Mouse (Mus musculus): ENCODE results near the gene Lbhd2. TPM values are rescaled to one million over a fixed set of nuclear protein-coding genes. Genes with fewer than 3 reads are reported as not detected.

Lbhd2 gene
- polyA plus RNA-seq, 1 experiment from 2014 or later = 14.3 TPM

GRCm38 (mm10) chr12:111432751-111433331 is 26.2 kb downstream of the Lbhd2 start:
- 52% methylated on average over 4 of the region's 5 CpGs for WGBS
- no peak for ATAC-seq (replicated peaks; ENCODE audit: low FRiP score, low read depth)
- H3K27ac ChIP-seq = peak overlapping the region; percentile 75

DNA sequence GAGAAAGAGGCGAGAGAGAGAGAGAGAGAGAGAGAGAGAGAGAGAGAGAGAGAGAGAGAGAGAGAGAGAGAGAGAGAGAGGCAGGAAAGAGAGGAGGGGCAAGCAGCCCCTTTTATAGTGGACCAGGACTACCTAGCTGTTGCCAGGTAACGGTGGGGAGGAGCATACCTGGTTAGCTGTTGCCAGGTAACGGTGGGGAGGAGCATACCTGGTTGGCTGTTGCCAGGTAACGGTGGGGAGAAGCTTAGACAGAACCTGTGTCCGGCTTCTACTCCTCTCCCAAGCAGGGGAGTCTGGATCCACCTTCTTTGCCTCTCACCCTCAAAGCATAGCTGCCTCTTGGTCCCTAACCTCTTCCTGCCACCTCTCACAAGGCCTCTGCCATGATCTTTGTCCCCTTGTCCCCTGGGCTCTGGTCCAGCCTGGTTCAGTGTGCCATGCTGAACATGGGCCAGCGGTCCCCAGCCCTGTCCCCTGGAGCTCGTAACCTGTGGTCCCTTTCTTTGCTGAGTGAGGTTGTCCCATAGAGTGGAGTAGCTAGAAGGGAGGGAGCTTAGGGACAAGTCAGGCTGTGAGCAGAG is 27.6 kb downstream of the Lbhd2 start:
- no peak overlapping the region for H3K4me3 ChIP-seq (replicated peaks; ENCODE audit: low read depth, low read length)
- H3K27ac ChIP-seq = peak overlapping the region; percentile 80
- H3K9ac ChIP-seq (ENCODE audit: low read depth, low read length) = peak overlapping the region; percentile 31; the same call in 1 of the 2 replicates
- WGBS = 45% methylated on average over 7 of the region's 7 CpGs
- no peak for DNase-seq (ENCODE audit: low spot score)
- no peak for ATAC-seq (replicated peaks; ENCODE audit: low FRiP score, low read depth)
- H3K9me3 ChIP-seq (replicated peaks; ENCODE audit: low read length) = no peaks in the 10 kb centered on the region
- no peak for TF ChIP-seq CTCF (IDR thresholded peaks at IDR 0.05; ENCODE audit: low read depth)
- peaks cover 47% of the 10 kb centered on the region for H3K4me1 ChIP-seq (replicated peaks; ENCODE audit: insufficient read depth, low read length)
- peak overlapping the region; percentile 30; the same call in 1 of the 2 replicates for H3K4me2 ChIP-seq (ENCODE audit: low read length)
- H3K27me3 ChIP-seq (ENCODE audit: insufficient read depth, low read length) = no peaks in the 10 kb centered on the region
- no peaks in the 10 kb centered on the region for H3K36me3 ChIP-seq (ENCODE audit: insufficient read depth, low read length)

More at GRCm38 (mm10) chr12:111432751-111433331, 26.2 kb downstream of the Lbhd2 start:
- DNase-seq (ENCODE audit: low spot score) = no peak
- 0 out of 2 replicates have a peak overlapping the region, but pooled peaks have one; percentile 18 for H3K9ac ChIP-seq (ENCODE audit: low read depth, low read length)
- no peaks in the 10 kb centered on the region for H3K9me3 ChIP-seq (replicated peaks; ENCODE audit: low read length)
- TF ChIP-seq CTCF (IDR thresholded peaks at IDR 0.05; ENCODE audit: low read depth) = no peak
- H3K4me1 ChIP-seq (replicated peaks; ENCODE audit: insufficient read depth, low read length) = peaks cover 51% of the 10 kb centered on the region
- H3K36me3 ChIP-seq (ENCODE audit: insufficient read depth, low read length) = no peaks in the 10 kb centered on the region
- H3K4me2 ChIP-seq (ENCODE audit: low read length) = no peak overlapping the region
- H3K4me3 ChIP-seq (replicated peaks; ENCODE audit: low read depth, low read length) = no peak overlapping the region
- H3K27me3 ChIP-seq (ENCODE audit: insufficient read depth, low read length) = no peaks in the 10 kb centered on the region

DNA sequence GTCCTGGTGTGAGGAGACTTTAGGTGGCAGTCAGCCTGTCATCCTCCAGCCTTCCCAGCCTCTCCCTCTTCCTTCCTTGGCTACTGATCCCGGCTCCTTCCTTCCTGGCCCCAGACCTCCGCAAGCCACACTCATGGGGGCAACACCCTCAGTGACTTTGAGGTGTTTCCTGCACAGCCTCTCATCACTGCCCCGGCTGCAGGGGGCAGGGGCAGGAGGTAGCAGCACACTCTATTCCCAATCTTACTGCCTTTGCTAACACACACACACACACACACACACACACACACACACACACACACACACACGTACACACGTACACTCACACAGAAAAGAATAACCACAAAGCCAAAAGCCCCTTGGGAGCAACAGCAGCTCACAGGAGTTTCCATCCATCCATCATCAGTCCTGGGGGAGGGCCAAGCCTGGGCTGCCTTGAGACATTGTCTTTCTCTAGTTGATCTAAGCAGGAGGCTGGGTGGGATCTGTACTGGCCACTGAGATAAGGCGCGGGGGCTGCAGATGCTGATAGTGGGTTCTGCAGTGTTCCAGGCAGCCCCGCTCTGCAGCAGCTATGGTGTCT is 28.2 kb downstream of the Lbhd2 start:
- Histone ChIP-seq H3K4me3 (replicated peaks; ENCODE audit: low read depth, low read length) (no peak overlapping the region), H3K9ac (ENCODE audit: low read depth, low read length) (peak overlapping the region; percentile 31; the same call in 1 of the 2 replicates), H3K9me3 (replicated peaks; ENCODE audit: low read length) (no peaks in the 10 kb centered on the region), H3K36me3 (ENCODE audit: insufficient read depth, low read length) (no peaks in the 10 kb centered on the region), H3K27ac (peak overlapping the region; percentile 80; the same call in 1 of the 2 replicates), H3K27me3 (ENCODE audit: insufficient read depth, low read length) (no peaks in the 10 kb centered on the region), H3K4me1 (replicated peaks; ENCODE audit: insufficient read depth, low read length) (peaks cover 43% of the 10 kb centered on the region), H3K4me2 (ENCODE audit: low read length) (no peak overlapping the region)
- ATAC-seq (replicated peaks; ENCODE audit: low FRiP score, low read depth) (no peak), DNase-seq (ENCODE audit: low spot score) (no peak)
- no peak for TF ChIP-seq CTCF (IDR thresholded peaks at IDR 0.05; ENCODE audit: low read depth)
- WGBS = 45% methylated on average over 8 of the region's 8 CpGs

DNA sequence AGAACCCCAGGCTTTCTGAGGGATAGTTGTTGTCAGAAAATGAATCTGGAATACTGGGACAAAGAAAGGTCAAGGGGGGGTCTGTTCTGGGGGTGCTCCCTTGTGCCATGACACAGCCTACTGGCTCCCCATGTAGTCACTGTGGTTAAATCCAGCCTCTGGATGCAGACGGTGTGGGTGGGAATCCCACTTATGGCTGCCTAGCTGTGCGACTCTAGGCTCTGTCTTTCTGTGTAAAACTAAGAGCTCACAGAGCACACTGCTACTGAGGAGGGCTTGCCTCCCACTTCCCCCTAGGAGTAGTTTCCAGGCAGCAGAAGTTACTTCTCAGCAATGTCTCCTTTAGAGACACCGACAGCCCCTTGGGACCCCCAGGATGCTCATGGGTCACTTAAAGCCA is 29.6 kb downstream of the Lbhd2 start:
- Histone ChIP-seq H3K4me1 (replicated peaks; ENCODE audit: insufficient read depth, low read length) (peaks cover 30% of the 10 kb centered on the region), H3K36me3 (ENCODE audit: insufficient read depth, low read length) (no peaks in the 10 kb centered on the region), H3K4me3 (replicated peaks; ENCODE audit: low read depth, low read length) (no peak overlapping the region), H3K27ac (no peak overlapping the region), H3K9me3 (replicated peaks; ENCODE audit: low read length) (no peaks in the 10 kb centered on the region), H3K27me3 (ENCODE audit: insufficient read depth, low read length) (no peaks in the 10 kb centered on the region), H3K9ac (ENCODE audit: low read depth, low read length) (no peak overlapping the region), H3K4me2 (ENCODE audit: low read length) (no peak overlapping the region)
- no peak for TF ChIP-seq CTCF (IDR thresholded peaks at IDR 0.05; ENCODE audit: low read depth)
- no peak for DNase-seq (ENCODE audit: low spot score)
- WGBS = 88% methylated on average over 3 of the region's 3 CpGs
- ATAC-seq (replicated peaks; ENCODE audit: low FRiP score, low read depth) = no peak

DNA sequence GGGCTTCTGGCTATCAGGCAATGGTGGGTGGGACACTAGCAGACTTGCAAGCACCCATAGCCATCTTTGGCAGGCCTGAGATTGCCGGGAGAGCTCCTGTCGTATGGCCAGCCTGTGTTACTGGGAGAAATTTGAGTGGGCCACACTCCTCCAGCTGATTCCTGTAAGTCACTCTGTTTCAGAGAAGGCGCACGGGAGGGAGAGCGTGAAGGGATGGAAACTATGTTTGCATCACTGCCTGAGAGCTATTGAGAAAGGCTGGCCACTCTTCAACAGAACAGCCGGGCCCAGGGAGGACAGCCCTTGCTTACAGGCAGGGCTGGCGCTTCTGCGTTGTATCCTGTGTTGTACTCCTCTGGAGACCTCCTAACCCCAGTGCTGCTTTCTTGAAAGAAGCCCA is 30.0 kb downstream of the Lbhd2 start:
- ATAC-seq (replicated peaks; ENCODE audit: low FRiP score, low read depth) = no peak

GRCm38 (mm10) chr12:111437222-111437900 is 30.8 kb downstream of the Lbhd2 start:
- Histone ChIP-seq H3K36me3 (ENCODE audit: insufficient read depth, low read length) (no peaks in the 10 kb centered on the region), H3K9me3 (replicated peaks; ENCODE audit: low read length) (no peaks in the 10 kb centered on the region), H3K27ac (peak overlapping the region; percentile 56; the same call in 1 of the 2 replicates), H3K4me3 (replicated peaks; ENCODE audit: low read depth, low read length) (no peak overlapping the region), H3K9ac (ENCODE audit: low read depth, low read length) (no peak overlapping the region), H3K4me1 (replicated peaks; ENCODE audit: insufficient read depth, low read length) (peaks cover 19% of the 10 kb centered on the region), H3K4me2 (ENCODE audit: low read length) (peak overlapping the region; percentile 13; the same call in 1 of the 2 replicates), H3K27me3 (ENCODE audit: insufficient read depth, low read length) (no peaks in the 10 kb centered on the region)
- DNase-seq (ENCODE audit: low spot score) = no peak
- no peak for ATAC-seq (replicated peaks; ENCODE audit: low FRiP score, low read depth)
- 58% methylated on average over 5 of the region's 5 CpGs for WGBS
- TF ChIP-seq CTCF (IDR thresholded peaks at IDR 0.05; ENCODE audit: low read depth) = no peak

More for the DNA sequence above, 30.0 kb downstream of the Lbhd2 start:
- H3K36me3 ChIP-seq (ENCODE audit: insufficient read depth, low read length) = no peaks in the 10 kb centered on the region
- H3K4me3 ChIP-seq (replicated peaks; ENCODE audit: low read depth, low read length) = no peak overlapping the region
- 39% methylated on average over 8 of the region's 8 CpGs for WGBS
- H3K27me3 ChIP-seq (ENCODE audit: insufficient read depth, low read length) = no peaks in the 10 kb centered on the region
- H3K4me2 ChIP-seq (ENCODE audit: low read length) = no peak overlapping the region
- no peak for DNase-seq (ENCODE audit: low spot score)
- H3K9ac ChIP-seq (ENCODE audit: low read depth, low read length) = no peak overlapping the region
- H3K9me3 ChIP-seq (replicated peaks; ENCODE audit: low read length) = no peaks in the 10 kb centered on the region
- H3K27ac ChIP-seq = no peak overlapping the region
- no peak for TF ChIP-seq CTCF (IDR thresholded peaks at IDR 0.05; ENCODE audit: low read depth)
- H3K4me1 ChIP-seq (replicated peaks; ENCODE audit: insufficient read depth, low read length) = peaks cover 25% of the 10 kb centered on the region

Measured in kidney, postnatal 0 days (tissue).